Mouse (Mus musculus) heart, postnatal 0 days (tissue): Measurements from ENCODE around the gene Pacsin2.

ENCODE experiments used
- CTCF ChIP-seq: IDR thresholded peaks from 2 replicates; pipeline ENCODE4 v1.5.1; 2016; ENCODE audit warnings: antibody characterized with exemption, control low read depth, low read depth
- EP300 ChIP-seq: IDR thresholded peaks from 2 replicates; pipeline ENCODE4 v1.6.1; 2016; ENCODE audit warnings: antibody characterized with exemption, low read depth

GRCm38 (mm10) chr15:83432231-83433031, 32.0 kb downstream of the Pacsin2 start:
- no peak for TF ChIP-seq CTCF
- TF ChIP-seq EP300: no peak
